Mouse (Mus musculus): ENCODE measurements around the gene Snrpa1. TPM values are rescaled to one million over a fixed set of nuclear protein-coding genes. Genes with fewer than 3 reads are reported as not detected.

Snrpa1 gene
- total and polyA plus RNA-seq, 3 experiments: 146 to 189 (median 189) TPM

DNA sequence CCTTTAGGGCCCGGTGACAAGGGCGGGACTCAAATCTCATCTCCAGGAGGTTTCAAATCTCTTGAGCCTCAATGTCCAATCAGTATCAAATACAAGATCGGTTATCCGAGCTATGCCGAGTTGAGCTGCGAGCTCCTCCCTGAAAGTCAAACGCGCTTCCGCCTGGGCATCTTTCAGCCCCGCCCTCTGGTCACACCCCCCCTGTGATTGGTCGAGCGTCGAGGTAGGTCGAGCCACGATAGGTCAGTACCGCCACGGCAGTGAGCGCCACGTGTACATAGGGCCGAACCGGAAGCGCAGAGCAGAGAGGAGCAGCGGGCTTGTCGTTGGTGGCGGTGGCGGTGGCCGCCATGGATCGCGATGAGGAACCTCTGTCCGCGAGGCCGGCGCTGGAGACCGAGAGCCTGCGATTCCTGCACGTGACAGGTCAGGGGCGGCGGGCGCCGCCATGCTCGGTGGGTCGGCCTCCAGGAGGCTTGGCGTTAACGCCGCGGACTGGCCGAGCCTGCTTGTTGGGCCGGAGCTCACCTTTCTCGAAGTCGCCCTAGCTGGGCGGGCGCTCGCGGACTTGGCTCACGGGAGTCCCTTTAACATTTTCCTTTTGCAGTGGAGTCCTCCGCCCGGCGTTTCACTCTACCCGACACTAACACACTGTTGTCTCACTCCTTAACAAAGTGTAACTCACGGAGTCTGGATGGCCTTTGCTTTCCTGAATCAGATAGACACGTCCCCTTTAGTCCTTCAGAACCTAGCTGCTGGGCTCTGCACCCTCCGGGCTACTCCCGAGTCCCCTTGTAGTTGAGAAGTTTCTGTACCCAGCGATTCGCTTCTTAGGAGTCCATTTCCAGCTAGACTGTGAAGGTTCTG is 20.8 kb downstream of the Snrpa1 start, which contains the start of gene Selenos:
Selenos (plus strand) TSS at position 286 of the 867 bp plus-strand sequence.
- in situ Hi-C loops (cut with MboI; ENCODE audit: low pct_ligation_motif_present, low pct_unique_long_range_greater_than_20kb, low sequenced_read_pairs): loop anchor here (25.0 kb wide), 1 partner anchor 583 kb away; no protein-coding TSS in a partner anchor
- H3K4me1 ChIP-seq (ENCODE audit: control insufficient read depth in 1 of 2, insufficient read depth in 2 of 2): peaks cover 0 to 32% of the 10 kb centered on the region in 2 experiments; a peak in 2 of 4 replicates
- dilution Hi-C loops (cut with MboI; ENCODE audit: extremely low pct_ligation_motif_present, extremely low pct_unique_long_range_greater_than_20kb, low sequenced_read_pairs): no loop called here
- peak within 1 kb of the TSS; percentile 73 for H3K9ac ChIP-seq (ENCODE audit: insufficient read depth, low read depth)
- H3K27ac ChIP-seq (ENCODE audit: insufficient read depth, low read depth): peak within 1 kb of the TSS; percentile 33; the same call in 1 of the 2 replicates
- peak within 1 kb of the TSS; percentile 96 for H3K4me2 ChIP-seq (ENCODE audit: insufficient read depth, low read depth, poor library complexity, severe bottlenecking)
- H3K9me3 ChIP-seq (replicated peaks; ENCODE audit: low read length): no peaks in the 10 kb centered on the region
- H3K4me3 ChIP-seq (replicated peaks in 1 of 3; ENCODE audit: low read depth in 2 of 3, low read length in 2 of 3, poor library complexity in 1 of 3): peak within 1 kb of the TSS; percentile 80 to 95 (median 95)
- no peaks in the 10 kb centered on the region for H3K27me3 ChIP-seq (replicated peaks)
- TF ChIP-seq ETS1 (conservative IDR thresholded peaks at IDR 0.05; ENCODE audit: low read depth, low read length): no peak
- peak; percentile 72 for TF ChIP-seq BHLHE40 (IDR thresholded peaks at IDR 0.05; ENCODE audit: low read depth, low read length)
- no peak; the same call in 1 of the 2 replicates for TF ChIP-seq MEF2A (IDR thresholded peaks at IDR 0.05; ENCODE audit: borderline replicate concordance, low read depth, low read length)
- TF ChIP-seq RAD21 (IDR thresholded peaks at IDR 0.05; ENCODE audit: low read depth, low read length): no peak
- TF ChIP-seq TCF12 (IDR thresholded peaks at IDR 0.05; ENCODE audit: low read depth, low read length): peak; percentile 92
- no peak for TF ChIP-seq EP300 (IDR thresholded peaks at IDR 0.05; ENCODE audit: low read length)
- peak; percentile 94 for TF ChIP-seq MAX (IDR thresholded peaks at IDR 0.05; ENCODE audit: low read length)
- peak; percentile 93 for TF ChIP-seq TBP (conservative IDR thresholded peaks at IDR 0.05; ENCODE audit: low read depth, low read length)
- peak; percentile 93 for TF ChIP-seq SIN3A (IDR thresholded peaks at IDR 0.05; ENCODE audit: low read length)
- TF ChIP-seq NRF1 (IDR thresholded peaks at IDR 0.05; ENCODE audit: low read depth, low read length): peak; percentile 43; the same call in 1 of the 2 replicates
- peak; percentile 97 for TF ChIP-seq POLR2A (IDR thresholded peaks at IDR 0.05; ENCODE audit: low read depth, low read length)
- TF ChIP-seq RCOR1 (conservative IDR thresholded peaks at IDR 0.05; ENCODE audit: low read depth, low read length): no peak
- TF ChIP-seq JUN (IDR thresholded peaks at IDR 0.05; ENCODE audit: insufficient read depth, low read depth, low read length): no peak
- peak; percentile 81 for TF ChIP-seq MYC (IDR thresholded peaks at IDR 0.05; ENCODE audit: low read depth, low read length)
- no peak; the same call in 1 of the 2 replicates for TF ChIP-seq IRF4 (IDR thresholded peaks at IDR 0.05; ENCODE audit: low read depth, low read length)
- no peak for TF ChIP-seq E2F4 (IDR thresholded peaks at IDR 0.05; ENCODE audit: insufficient replicate concordance, low read depth, low read length)
- no peak for TF ChIP-seq JUND (conservative IDR thresholded peaks at IDR 0.05; ENCODE audit: low read depth, low read length)
- TF ChIP-seq SMC3 (IDR thresholded peaks at IDR 0.05; ENCODE audit: low read depth, low read length): no peak
- TF ChIP-seq MAZ (IDR thresholded peaks at IDR 0.05; ENCODE audit: low read depth, low read length): no peak
- peak; percentile 6; the same call in 1 of the 2 replicates for TF ChIP-seq ZNF384 (IDR thresholded peaks at IDR 0.05; ENCODE audit: low read depth, low read length)
- TF ChIP-seq ZMIZ1 (IDR thresholded peaks at IDR 0.05; ENCODE audit: low read depth, low read length): peak; percentile 97
- no peak for TF ChIP-seq CTCF (conservative IDR thresholded peaks at IDR 0.05 in 1 of 2, IDR thresholded peaks at IDR 0.05 in 1 of 2; ENCODE audit: low read depth in 2 of 2, low read length in 2 of 2)
- TF ChIP-seq UBTF (IDR thresholded peaks at IDR 0.05; ENCODE audit: low read depth, low read length): 0 out of 2 replicates have a peak, but pooled peaks have one; percentile 65
- peak; percentile 66 for TF ChIP-seq USF1 (IDR thresholded peaks at IDR 0.05; ENCODE audit: low read depth, low read length)
- no peak for TF ChIP-seq ZKSCAN1 (IDR thresholded peaks at IDR 0.05; ENCODE audit: borderline replicate concordance, low read depth, low read length)
- TF ChIP-seq KAT2A (IDR thresholded peaks at IDR 0.05; ENCODE audit: insufficient replicate concordance, low read length): no peak
- TF ChIP-seq USF2 (conservative IDR thresholded peaks at IDR 0.05; ENCODE audit: low read depth, low read length): 0 out of 2 replicates have a peak, but pooled peaks have one; percentile 17
- no peak for TF ChIP-seq CHD1 (IDR thresholded peaks at IDR 0.05; ENCODE audit: low read depth, low read length)
- no peak for TF ChIP-seq ZC3H11A (IDR thresholded peaks at IDR 0.05; ENCODE audit: low read depth, low read length)
- TF ChIP-seq MXI1 (IDR thresholded peaks at IDR 0.05; ENCODE audit: low read depth, low read length): peak; percentile 94
- TF ChIP-seq POLR2AphosphoS2 (IDR thresholded peaks at IDR 0.05; ENCODE audit: low read depth, low read length): peak; percentile 91
- peak; percentile 76 for TF ChIP-seq CHD2 (IDR thresholded peaks at IDR 0.05; ENCODE audit: low read length)
- TF ChIP-seq HCFC1 (IDR thresholded peaks at IDR 0.05; ENCODE audit: low read depth, low read length): peak; percentile 77
- TF ChIP-seq NELFE (IDR thresholded peaks at IDR 0.05; ENCODE audit: low read depth, low read length): peak; percentile 96
- TF ChIP-seq PAX5 (IDR thresholded peaks at IDR 0.05; ENCODE audit: low read length): no peak
- peak; percentile 96 for TF ChIP-seq ELF1 (IDR thresholded peaks at IDR 0.05; ENCODE audit: low read depth, low read length)
- no peak for TF ChIP-seq GABPA (IDR thresholded peaks at IDR 0.05; ENCODE audit: insufficient replicate concordance, low read depth, low read length)
- TF ChIP-seq MAFK (IDR thresholded peaks at IDR 0.05; ENCODE audit: insufficient replicate concordance, low read length): no peak
- H3K79me2 ChIP-seq (replicated peaks; ENCODE audit: control insufficient read depth, extremely low read depth, insufficient read depth, poor library complexity, severe bottlenecking): peaks cover 33% of the 10 kb centered on the region
- H3K36me3 ChIP-seq (replicated peaks in 1 of 2; ENCODE audit: control insufficient read depth in 1 of 2, insufficient read depth in 1 of 2, low read length in 1 of 2): peaks cover 37 to 67% of the 10 kb centered on the region in 2 experiments
- DNase-seq (ENCODE audit: extremely low read depth): peak; percentile 99
